9 mouse cellular contexts compared by ENCODE assay signal in the genomic region with DNA sequence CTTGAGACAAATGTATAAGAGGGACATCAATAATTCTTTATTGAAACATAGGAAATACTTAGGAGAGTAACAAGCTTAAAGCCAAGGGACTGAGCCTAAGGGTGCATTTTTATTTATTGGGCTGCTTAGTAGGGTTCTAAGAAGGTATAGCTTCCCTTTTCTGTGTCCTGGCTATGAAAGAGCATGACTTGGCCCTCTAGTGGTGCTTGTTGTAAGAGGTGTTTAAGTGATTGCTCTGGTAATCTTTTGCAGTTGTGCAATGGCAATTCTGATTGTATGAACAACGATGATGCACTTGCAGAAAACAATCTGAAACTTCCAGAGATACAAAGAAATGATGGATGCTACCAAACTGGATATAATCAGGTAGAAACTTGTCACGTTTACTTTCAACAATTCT. TPM values are rescaled to one million over a fixed set of nuclear protein-coding genes. Genes with fewer than 3 reads are reported as not detected.
DNase-seq lines count a peak whose midpoint lies in the region; ATAC-seq and TF ChIP-seq lines count a peak whose summit lies in the region.
"Had no signal": no experiment of that assay in that cellular context is flagged by ENCODE, and none has a peak within 500 bp of the region (broad histone marks: within the 10 kb centered on the region; RNA-seq: fewer than 3 reads in every experiment).

No protein-coding gene starts in this region.

- no peak overlapping the region for H3K4me3 ChIP-seq in forebrain, postnatal 0 days (ENCODE audit: low read depth, low read length)
- no peak overlapping the region for H3K4me3 ChIP-seq in forebrain, embryonic 11.5 days (ENCODE audit: low read depth, low read length)
- no peak overlapping the region for H3K4me3 ChIP-seq in limb, embryonic 14.5 days (replicated peaks; ENCODE audit: low read length)
- H3K4me3 ChIP-seq in limb, embryonic 10.5 days: no peak overlapping the region
- no peak overlapping the region for H3K4me3 ChIP-seq in neural tube, embryonic 15.5 days (replicated peaks)

- TF ChIP-seq POLR2A in limb, embryonic 14.5 days (IDR thresholded peaks at IDR 0.05; ENCODE audit: borderline replicate concordance, extremely low read depth, insufficient read depth, insufficient read length): no peak

- 64% methylated on average over 2 of the region's 2 CpGs for WGBS in forebrain, postnatal 0 days
- 63% methylated on average over 2 of the region's 2 CpGs for WGBS in forebrain, embryonic 11.5 days
- WGBS in limb, embryonic 14.5 days: 52% methylated on average over 2 of the region's 2 CpGs
- WGBS in limb, embryonic 10.5 days: 62% methylated on average over 2 of the region's 2 CpGs
- WGBS in neural tube, embryonic 15.5 days: 72% methylated on average over 2 of the region's 2 CpGs

- H3K4me2 ChIP-seq in forebrain, postnatal 0 days (ENCODE audit: low read depth): no peak overlapping the region
- no peak overlapping the region for H3K4me2 ChIP-seq in forebrain, embryonic 11.5 days (ENCODE audit: low read depth, low read length, severe bottlenecking)
- H3K4me2 ChIP-seq in limb, embryonic 14.5 days (replicated peaks; ENCODE audit: low read depth, low read length, severe bottlenecking): no peak overlapping the region
- no peak overlapping the region for H3K4me2 ChIP-seq in neural tube, embryonic 15.5 days

- no peaks in the 10 kb centered on the region for H3K36me3 ChIP-seq in forebrain, postnatal 0 days (ENCODE audit: insufficient read depth)
- no peaks in the 10 kb centered on the region for H3K36me3 ChIP-seq in forebrain, embryonic 11.5 days (ENCODE audit: control insufficient read depth, insufficient read depth, low read length)
- no peaks in the 10 kb centered on the region for H3K36me3 ChIP-seq in limb, embryonic 14.5 days (ENCODE audit: control insufficient read depth, insufficient read depth, low read length)
- no peaks in the 10 kb centered on the region for H3K36me3 ChIP-seq in limb, embryonic 10.5 days
- no peaks in the 10 kb centered on the region for H3K36me3 ChIP-seq in neural tube, embryonic 15.5 days

- no peak overlapping the region for H3K27ac ChIP-seq in forebrain, postnatal 0 days (ENCODE audit: low read depth, low read length)
- H3K27ac ChIP-seq in forebrain, embryonic 11.5 days (ENCODE audit: low read depth, low read length): no peak overlapping the region
- no peak overlapping the region for H3K27ac ChIP-seq in limb, embryonic 14.5 days (replicated peaks; ENCODE audit: low read depth, low read length)
- no peak overlapping the region for H3K27ac ChIP-seq in limb, embryonic 10.5 days
- no peak overlapping the region for H3K27ac ChIP-seq in neural tube, embryonic 15.5 days (replicated peaks)

- no peak overlapping the region for H3K9ac ChIP-seq in forebrain, postnatal 0 days
- H3K9ac ChIP-seq in forebrain, embryonic 11.5 days (ENCODE audit: low read length): no peak overlapping the region
- no peak overlapping the region for H3K9ac ChIP-seq in limb, embryonic 14.5 days (ENCODE audit: low read depth, low read length, severe bottlenecking)
- H3K9ac ChIP-seq in neural tube, embryonic 15.5 days (replicated peaks): no peak overlapping the region

- peak; percentile 53 for TF ChIP-seq CTCF in forebrain, postnatal 0 days (IDR thresholded peaks at IDR 0.05; ENCODE audit: low read depth)

- no peaks in the 10 kb centered on the region for H3K9me3 ChIP-seq in forebrain, postnatal 0 days (ENCODE audit: low read length)
- H3K9me3 ChIP-seq in forebrain, embryonic 11.5 days (ENCODE audit: control insufficient read depth, low read length): no peaks in the 10 kb centered on the region
- H3K9me3 ChIP-seq in limb, embryonic 14.5 days (ENCODE audit: control insufficient read depth, low read length): no peaks in the 10 kb centered on the region
- no peaks in the 10 kb centered on the region for H3K9me3 ChIP-seq in limb, embryonic 10.5 days (replicated peaks)
- no peaks in the 10 kb centered on the region for H3K9me3 ChIP-seq in neural tube, embryonic 15.5 days (replicated peaks)

- H3K27me3 ChIP-seq in forebrain, postnatal 0 days (ENCODE audit: insufficient read depth, low read length): no peaks in the 10 kb centered on the region
- no peaks in the 10 kb centered on the region for H3K27me3 ChIP-seq in forebrain, embryonic 11.5 days (ENCODE audit: control insufficient read depth, insufficient read depth, low read length)
- H3K27me3 ChIP-seq in limb, embryonic 14.5 days (ENCODE audit: control insufficient read depth, insufficient read depth, low read length): no peaks in the 10 kb centered on the region
- H3K27me3 ChIP-seq in limb, embryonic 10.5 days (ENCODE audit: low read depth, poor library complexity, severe bottlenecking): no peaks in the 10 kb centered on the region
- H3K27me3 ChIP-seq in neural tube, embryonic 15.5 days (replicated peaks): no peaks in the 10 kb centered on the region

- no peaks in the 10 kb centered on the region for H3K4me1 ChIP-seq in forebrain, postnatal 0 days (ENCODE audit: insufficient read depth)
- no peaks in the 10 kb centered on the region for H3K4me1 ChIP-seq in forebrain, embryonic 11.5 days (replicated peaks; ENCODE audit: control insufficient read depth, insufficient read depth, low read length)
- H3K4me1 ChIP-seq in limb, embryonic 14.5 days (ENCODE audit: control insufficient read depth, insufficient read depth, low read length): no peaks in the 10 kb centered on the region
- H3K4me1 ChIP-seq in limb, embryonic 10.5 days: no peaks in the 10 kb centered on the region
- H3K4me1 ChIP-seq in neural tube, embryonic 15.5 days: 0 out of 2 replicates have a peak, but pooled peaks cover 2% of the 10 kb centered on the region

- no peak for ATAC-seq in forebrain, postnatal 0 days
- ATAC-seq in forebrain, embryonic 11.5 days (replicated peaks; ENCODE audit: low FRiP score): no peak
- ATAC-seq in limb, embryonic 14.5 days (ENCODE audit: low FRiP score, low read depth): no peak
- ATAC-seq in neural tube, embryonic 15.5 days (ENCODE audit: low FRiP score): no peak

- peak; percentile 7 for DNase-seq in forebrain, postnatal 0 days
- no peak for DNase-seq in forebrain, embryonic 11.5 days (ENCODE audit: low spot score)
- DNase-seq in limb, embryonic 14.5 days (ENCODE audit: low spot score): peak; percentile 62
- DNase-seq in limb, embryonic 10.5 days (ENCODE audit: low spot score): no peak
- peak; percentile 37 for DNase-seq in MN1 (ENCODE audit: low spot score)
- DNase-seq in lung, postnatal 14 days: peak; percentile 30
- DNase-seq in ovary, adult 18-20 months (ENCODE audit: low spot score): no peak

RNA-seq across cellular contexts. Expression of a gene that starts 1.7 kb away (rescaled TPM):
- total RNA-seq in forebrain, postnatal 0 days (2014; rRNA removed): not detected in 2 replicates
- polyA plus RNA-seq in forebrain, postnatal 0 days (2015; fragmentation: Nextera tagmentation; extraction: Ambion mirVana): not detected in 2 replicates
- not detected in 2 replicates for polyA plus RNA-seq in forebrain, embryonic 11.5 days (2014; fragmentation: Nextera tagmentation; extraction: Ambion mirVana)
- 0.10 and 0.18 TPM in 2 replicates for polyA plus RNA-seq in limb, embryonic 14.5 days (2012; rRNA removed)
- 0.44 and 0.80 TPM in 2 replicates for polyA plus RNA-seq in limb, embryonic 14.5 days (2014; fragmentation: Nextera tagmentation; extraction: Ambion mirVana)
- polyA plus RNA-seq in limb, embryonic 10.5 days (2016; fragmentation: Nextera tagmentation; extraction: Ambion mirVana): not detected in 2 replicates
- polyA plus RNA-seq in neural tube, embryonic 15.5 days (2015; fragmentation: Nextera tagmentation; extraction: Ambion mirVana): not detected in 2 replicates
- total RNA-seq: heart, postnatal 36 days had no signal

RNA-seq across cellular contexts. Expression of a gene that starts 58.8 kb away (rescaled TPM):
- 12.3 and 14.3 TPM in 2 replicates for total RNA-seq in forebrain, postnatal 0 days (2014; rRNA removed)
- polyA plus RNA-seq in forebrain, postnatal 0 days (2015; fragmentation: Nextera tagmentation; extraction: Ambion mirVana): 26.8 and 34.1 TPM in 2 replicates
- polyA plus RNA-seq in forebrain, embryonic 11.5 days (2014; fragmentation: Nextera tagmentation; extraction: Ambion mirVana): 303 and 309 TPM in 2 replicates
- 126 and 166 TPM in 2 replicates for polyA plus RNA-seq in limb, embryonic 14.5 days (2012; rRNA removed)
- polyA plus RNA-seq in limb, embryonic 14.5 days (2014; fragmentation: Nextera tagmentation; extraction: Ambion mirVana): 229 and 250 TPM in 2 replicates
- 404 and 416 TPM in 2 replicates for polyA plus RNA-seq in limb, embryonic 10.5 days (2016; fragmentation: Nextera tagmentation; extraction: Ambion mirVana)
- polyA plus RNA-seq in neural tube, embryonic 15.5 days (2015; fragmentation: Nextera tagmentation; extraction: Ambion mirVana): 40.9 and 93.4 TPM in 2 replicates

Comparison
In these comparisons a context has a peak if more than half of its experiments do, and no peak if none do; other contexts are left out.
1. DNase-seq: peak in forebrain, postnatal 0 days (single experiment), limb, embryonic 14.5 days (single experiment), MN1 (single experiment) and lung, postnatal 14 days (single experiment); none in forebrain, embryonic 11.5 days (single experiment), limb, embryonic 10.5 days (single experiment) and ovary, adult 18-20 months (single experiment).